16 mouse cellular contexts compared by ENCODE assay signal in genomic region chr17:26494642-26495468, GRCm38 (mm10).
"Had no signal": no experiment of that assay in that cellular context is flagged by ENCODE, and none has a peak within 500 bp of the region (broad histone marks: within the 10 kb centered on the region; RNA-seq: fewer than 3 reads in every experiment).

No protein-coding gene starts in this region.

- H3K36me3 ChIP-seq: liver, embryonic 13.5 days had no signal

- H3K9ac ChIP-seq: liver, embryonic 13.5 days had no signal

- H3K27ac ChIP-seq: kidney, postnatal 0 days; layer of hippocampus, adult 2 months; left cerebral cortex, adult 2 months; liver, embryonic 13.5 days; stomach, postnatal 0 days had no signal

- DNase-seq: kidney, postnatal 25 days; layer of hippocampus, adult 9-11 months; layer of hippocampus, postnatal 36 days; liver, embryonic 13.5 days; lung, adult 2 months; lung, postnatal 14 days; lung, postnatal 4 days; midbrain, embryonic 14.5 days; thymus, adult 2 months; thymus, postnatal 14 days; thymus, postnatal 4 days had no signal

- H3K27me3 ChIP-seq: liver, embryonic 13.5 days had no signal

- H3K4me2 ChIP-seq: liver, embryonic 13.5 days; midbrain, embryonic 11.5 days had no signal

- H3K4me3 ChIP-seq: layer of hippocampus, adult 2 months; left cerebral cortex, adult 2 months; liver, embryonic 13.5 days had no signal
